Mouse (Mus musculus) kidney, postnatal 14 days (tissue): ENCODE measurements at regions not wholly inside any gene's neighbourhood (a gene's known extent, or its start where the extent isn't known, plus 50 kb on each side); places are given as distances from the start of the nearest gene placed in this dataset.
A peak's percentile ranks its signal among the peaks of the same experiment; 100 is the strongest.

Experiments
- DNase-seq: peaks from one replicate; pipeline ENCODE4 v3.0.0; 2022; ENCODE audit warnings: mixed read lengths

DNA sequence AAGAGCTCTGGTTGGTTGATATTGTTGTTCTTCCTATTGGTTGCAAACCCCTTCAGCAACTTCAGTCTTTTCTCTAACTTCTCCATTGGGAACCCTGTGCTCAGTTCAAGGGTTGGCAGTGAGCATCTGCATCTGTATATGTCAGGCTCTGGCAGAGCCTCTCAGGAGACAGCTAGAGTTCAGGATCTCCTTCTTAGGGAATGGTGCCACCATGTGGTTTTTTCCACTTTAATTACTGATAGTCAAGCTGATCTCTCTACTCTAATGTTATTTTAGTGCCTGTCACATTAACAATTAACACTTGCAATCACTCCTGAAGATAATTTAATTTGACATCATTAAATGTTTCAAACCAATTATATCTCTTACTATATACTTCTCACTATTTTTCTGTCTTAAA lies 550.4 kb downstream of the Gm597 start:
- no peak for DNase-seq

DNA sequence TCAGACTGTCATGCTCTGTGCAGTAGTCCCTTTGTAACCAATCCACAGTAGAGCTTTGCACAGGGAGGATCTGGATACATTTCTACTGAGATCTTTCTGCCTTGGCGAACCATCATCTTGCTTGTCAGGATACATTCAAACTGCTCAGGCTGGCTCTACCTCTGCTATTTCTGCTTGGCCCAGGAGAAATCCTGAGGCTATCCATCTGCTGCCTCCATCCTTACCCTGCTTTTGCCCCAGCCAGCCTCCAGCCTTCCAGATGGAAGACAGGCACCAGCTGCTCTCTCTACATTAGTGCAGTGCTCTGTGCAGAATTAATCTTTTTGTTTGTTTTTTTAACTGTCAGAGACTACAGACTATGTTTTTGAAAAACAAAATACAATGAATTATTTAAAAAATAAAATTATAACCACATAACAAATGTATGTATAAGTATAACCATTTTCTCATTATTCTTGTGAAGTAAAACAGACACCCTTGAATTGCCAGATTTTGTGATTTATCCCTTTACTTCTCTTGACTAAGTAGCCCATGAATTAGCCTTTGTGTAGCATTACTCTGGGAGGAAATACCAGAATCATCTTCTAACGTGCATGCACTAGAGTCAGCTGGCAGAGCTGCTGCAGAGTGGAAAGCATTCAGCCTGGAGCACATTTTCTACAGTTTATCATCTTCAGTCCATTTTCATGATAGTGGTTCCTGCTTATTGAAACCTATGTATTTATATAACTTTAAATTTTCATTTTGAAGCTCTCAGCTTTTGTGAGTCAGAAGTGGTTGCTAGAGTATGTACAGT lies 565.6 kb downstream of the Gm597 start:
- peak; percentile 9 for DNase-seq
